Mouse (Mus musculus) neural tube, embryonic 15.5 days (tissue): ENCODE data around the gene Rfx2. TPM values are rescaled to one million over a fixed set of nuclear protein-coding genes. Genes with fewer than 3 reads are reported as not detected.

ENCODE experiments used
- ATAC-seq: fragments of 200-750 bp; cut with Nextera tagmentation; 2 replicates; pipeline ENCODE4 v1.8.0; 2017; ENCODE audit warnings: mild to moderate bottlenecking, moderate TSS enrichment, moderate library complexity; ENCODE audit not compliant: low FRiP score
- H3K27ac ChIP-seq: fragments of 300-500 bp; sonication (generic); replicated peaks from 2 replicates; pipeline ENCODE4 v1.5.1; 2015; ENCODE audit warnings: mild to moderate bottlenecking, inconsistent platforms
- H3K27me3 ChIP-seq: fragments of 300-500 bp; sonication (generic); replicated peaks from 2 replicates; pipeline ENCODE4 v1.6.1; 2015; ENCODE audit warnings: inconsistent platforms
- H3K36me3 ChIP-seq: fragments of 300-500 bp; sonication (generic); 2 replicates; pipeline ENCODE4 v1.6.1; 2015; ENCODE audit warnings: inconsistent platforms
- H3K4me1 ChIP-seq: fragments of 300-500 bp; sonication (generic); 2 replicates; pipeline ENCODE4 v1.6.1; 2015; ENCODE audit warnings: inconsistent platforms
- H3K4me2 ChIP-seq: fragments of 300-500 bp; sonication (generic); 2 replicates; pipeline ENCODE4 v1.6.1; 2015; ENCODE audit warnings: inconsistent platforms, mild to moderate bottlenecking, moderate library complexity
- H3K4me3 ChIP-seq: fragments of 300-500 bp; sonication (generic); replicated peaks from 2 replicates; pipeline ENCODE4 v1.5.1; 2015; ENCODE audit warnings: mild to moderate bottlenecking, inconsistent platforms
- H3K9ac ChIP-seq: fragments of 300-500 bp; sonication (generic); replicated peaks from 2 replicates; pipeline ENCODE4 v1.6.1; 2015; ENCODE audit warnings: mild to moderate bottlenecking, inconsistent platforms
- H3K9me3 ChIP-seq: fragments of 300-500 bp; sonication (generic); replicated peaks from 2 replicates; pipeline ENCODE4 v1.6.1; 2016; ENCODE audit warnings: inconsistent platforms
- WGBS: fragments of 180-500 bp; shearing (Covaris S2); methylation state at CpG from one replicate; pipeline ENCODE4 v1.1.7; 2015; ENCODE audit warnings: mixed read lengths; 5-methylcytosine and 5-hydroxymethylcytosine counted together
- polyA plus RNA-seq: library from polyadenylated mRNA; unstranded; fragments of >200 nt; fragmentation: Nextera tagmentation; extraction: Ambion mirVana; gene quantifications from 2 replicates; pipeline ENCODE4 v1.2.1, GENCODE M21; 2015

Gene Rfx2
- polyA plus RNA-seq, 1 experiment from 2014 or later: 5.1 TPM

DNA sequence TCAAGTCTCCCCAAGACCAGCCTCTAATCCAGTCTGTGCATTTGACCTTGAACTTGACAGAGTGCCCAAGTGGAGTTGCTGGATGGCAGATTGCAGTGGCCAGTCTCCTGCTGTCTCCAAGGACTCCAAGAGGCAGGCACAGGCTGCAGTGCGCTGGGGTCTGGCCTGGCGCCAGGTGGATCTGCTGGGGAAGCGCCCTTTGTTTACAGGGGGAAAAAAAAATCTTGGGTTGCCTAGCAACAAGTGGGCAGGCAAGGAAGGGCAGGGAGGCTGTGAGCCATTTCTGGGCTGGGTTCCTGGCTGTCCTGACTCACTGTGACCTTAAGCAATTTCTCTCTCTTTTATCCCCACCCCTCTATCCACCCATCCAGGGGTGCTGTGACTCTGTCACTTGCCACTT is 20.6 kb downstream of the Rfx2 start:
- Histone ChIP-seq H3K27ac (peak overlapping the region; percentile 64), H3K27me3 (0 out of 2 replicates have a peak, but pooled peaks cover 2% of the 10 kb centered on the region), H3K4me1 (peaks cover 36% of the 10 kb centered on the region), H3K36me3 (no peaks in the 10 kb centered on the region), H3K9ac (no peak overlapping the region), H3K4me3 (no peak overlapping the region), H3K9me3 (no peaks in the 10 kb centered on the region), H3K4me2 (no peak overlapping the region)
- ATAC-seq: peak; percentile 39; the same call in 1 of the 2 replicates
- WGBS: 5% methylated on average over 3 of the region's 3 CpGs

GRCm38 (mm10) chr17:56808518-56808917 is 22.3 kb downstream of the Rfx2 start:
- Histone ChIP-seq H3K36me3 (no peaks in the 10 kb centered on the region), H3K27ac (no peak overlapping the region), H3K4me3 (no peak overlapping the region), H3K27me3 (0 out of 2 replicates have a peak, but pooled peaks cover 2% of the 10 kb centered on the region), H3K4me2 (no peak overlapping the region), H3K9me3 (no peaks in the 10 kb centered on the region), H3K9ac (no peak overlapping the region), H3K4me1 (peaks cover 28% of the 10 kb centered on the region)
- ATAC-seq: peak; percentile 83
- WGBS: 8% methylated on average over 9 of the region's 9 CpGs

- Histone ChIP-seq H3K4me2 (no peak overlapping the region), H3K4me3 (no peak overlapping the region), H3K36me3 (no peaks in the 10 kb centered on the region), H3K27ac (peak overlapping the region; percentile 33; the same call in 1 of the 2 replicates), H3K4me1 (peaks cover 24% of the 10 kb centered on the region), H3K9me3 (no peaks in the 10 kb centered on the region), H3K27me3 (0 out of 2 replicates have a peak, but pooled peaks cover 2% of the 10 kb centered on the region), H3K9ac (no peak overlapping the region)
- 92% methylated on average over 1 of the region's 1 CpGs for WGBS
- ATAC-seq: no peak
Measured at GRCm38 (mm10) chr17:56805784-56806183, 25.0 kb downstream of the Rfx2 start.

- no peak; the same call in 1 of the 2 replicates for ATAC-seq
- Histone ChIP-seq H3K9me3 (no peaks in the 10 kb centered on the region), H3K4me2 (no peak overlapping the region), H3K9ac (no peak overlapping the region), H3K36me3 (no peaks in the 10 kb centered on the region), H3K4me1 (peaks cover 16% of the 10 kb centered on the region), H3K27me3 (0 out of 2 replicates have a peak, but pooled peaks cover 2% of the 10 kb centered on the region), H3K27ac (peak overlapping the region; percentile 33; the same call in 1 of the 2 replicates), H3K4me3 (no peak overlapping the region)
- WGBS: 50% methylated on average over 5 of the region's 5 CpGs
Measured at GRCm38 (mm10) chr17:56804952-56805351, 25.9 kb downstream of the Rfx2 start.

DNA sequence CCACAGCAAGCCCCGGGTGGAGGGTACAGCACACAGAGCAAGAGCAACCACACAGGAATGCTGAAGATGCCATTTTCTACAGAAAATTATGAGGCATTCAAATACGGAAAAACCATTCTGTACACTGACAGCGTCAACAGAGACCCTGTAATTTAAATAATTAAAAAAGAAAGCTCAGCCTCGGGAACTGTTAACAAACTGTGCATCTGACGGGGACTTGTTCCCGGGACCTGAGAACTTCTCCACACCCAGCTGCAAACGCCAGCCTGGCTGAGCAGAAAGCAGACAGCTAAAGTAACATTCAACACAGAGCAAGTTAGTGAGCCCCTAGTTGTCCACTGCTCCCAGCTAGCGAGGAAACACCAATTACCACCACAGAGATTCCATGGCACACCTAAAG is 28.7 kb downstream of the Rfx2 start:
- H3K4me3 ChIP-seq: no peak overlapping the region
- no peaks in the 10 kb centered on the region for H3K36me3 ChIP-seq
- ATAC-seq: no peak
- no peaks in the 10 kb centered on the region for H3K9me3 ChIP-seq
- no peak overlapping the region for H3K4me2 ChIP-seq
- no peak overlapping the region for H3K27ac ChIP-seq
- 77% methylated on average over 8 of the region's 8 CpGs for WGBS
- H3K9ac ChIP-seq: no peak overlapping the region
- peaks cover 10% of the 10 kb centered on the region; the same call in 1 of the 2 replicates for H3K4me1 ChIP-seq
- no peaks in the 10 kb centered on the region for H3K27me3 ChIP-seq

DNA sequence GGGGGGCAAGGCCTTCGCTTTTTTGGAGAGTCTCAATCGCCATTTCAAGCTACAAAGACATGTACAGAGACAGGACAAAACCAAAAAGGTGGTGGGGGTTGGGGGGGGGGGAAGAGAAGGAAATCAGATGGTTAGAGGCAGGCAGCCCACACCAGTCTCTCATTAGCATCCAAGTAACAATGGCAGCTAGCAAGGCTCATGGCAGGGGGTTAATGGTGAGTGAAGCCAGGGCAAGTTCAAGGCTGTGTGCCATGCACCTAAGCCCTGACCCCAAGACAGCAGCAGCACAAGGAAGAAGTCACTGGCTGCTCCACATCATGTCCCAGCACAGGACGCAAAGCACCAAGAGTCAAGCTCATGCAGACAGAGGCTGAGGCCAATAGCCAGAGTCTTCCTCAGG is 31.5 kb downstream of the Rfx2 start:
- H3K9me3 ChIP-seq: no peaks in the 10 kb centered on the region
- H3K4me2 ChIP-seq: no peak overlapping the region
- H3K36me3 ChIP-seq: no peaks in the 10 kb centered on the region
- ATAC-seq: no peak
- no peak overlapping the region for H3K4me3 ChIP-seq
- no peak overlapping the region for H3K27ac ChIP-seq
- H3K4me1 ChIP-seq: peaks cover 3% of the 10 kb centered on the region; the same call in 1 of the 2 replicates
- no peaks in the 10 kb centered on the region for H3K27me3 ChIP-seq
- H3K9ac ChIP-seq: no peak overlapping the region
- WGBS: 84% methylated on average over 3 of the region's 3 CpGs

DNA sequence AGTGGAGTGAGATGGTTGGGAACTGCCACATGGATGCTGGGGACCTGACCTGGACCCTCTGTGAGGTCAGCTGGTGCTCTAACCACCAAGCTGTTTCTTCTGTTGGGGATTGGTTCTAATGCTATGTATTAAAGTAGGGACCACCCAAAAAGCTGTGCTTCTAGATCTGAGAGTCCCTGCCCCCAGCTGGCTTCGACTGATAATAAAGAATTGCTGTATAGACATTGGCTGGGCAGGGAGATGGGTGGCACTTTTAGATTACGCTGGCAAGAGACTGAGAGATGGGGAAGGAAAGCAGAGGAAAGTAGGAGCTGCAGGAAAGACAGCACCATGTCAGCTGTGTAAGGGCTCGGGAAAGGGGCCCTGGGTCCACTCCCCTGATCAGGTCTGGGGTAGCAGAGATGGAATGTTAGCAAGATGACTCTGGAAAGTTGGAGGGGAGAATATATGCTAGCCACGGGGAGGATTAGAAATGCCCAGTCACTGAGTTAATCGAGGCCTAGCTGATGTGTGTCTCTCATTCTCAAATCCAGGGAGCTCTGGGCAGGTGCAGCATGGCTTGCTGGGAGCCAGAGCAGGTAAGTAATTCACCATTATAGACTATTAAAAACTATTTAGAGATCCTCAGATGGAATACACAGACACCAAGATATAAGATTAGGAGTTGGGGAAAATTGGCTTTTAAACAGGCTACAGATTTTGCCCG is 37.0 kb downstream of the Rfx2 start:
- Histone ChIP-seq H3K36me3 (no peaks in the 10 kb centered on the region), H3K4me1 (no peaks in the 10 kb centered on the region), H3K27me3 (no peaks in the 10 kb centered on the region), H3K4me3 (no peak overlapping the region), H3K27ac (no peak overlapping the region), H3K9ac (no peak overlapping the region), H3K4me2 (no peak overlapping the region), H3K9me3 (no peaks in the 10 kb centered on the region)
- ATAC-seq: no peak
- 75% methylated on average over 6 of the region's 6 CpGs for WGBS

- no peak overlapping the region for H3K27ac ChIP-seq
- H3K4me3 ChIP-seq: no peak overlapping the region
- ATAC-seq: no peak
- H3K4me1 ChIP-seq: no peaks in the 10 kb centered on the region
- no peak overlapping the region for H3K4me2 ChIP-seq
- no peaks in the 10 kb centered on the region for H3K36me3 ChIP-seq
- H3K9ac ChIP-seq: no peak overlapping the region
- no peaks in the 10 kb centered on the region for H3K9me3 ChIP-seq
- 90% methylated on average over 3 of the region's 3 CpGs for WGBS
- H3K27me3 ChIP-seq: no peaks in the 10 kb centered on the region
Measured at GRCm38 (mm10) chr17:56792588-56792987, 38.2 kb downstream of the Rfx2 start.

GRCm38 (mm10) chr17:56789286-56789685 is 41.5 kb downstream of the Rfx2 start:
- no peaks in the 10 kb centered on the region for H3K9me3 ChIP-seq
- H3K27me3 ChIP-seq: no peaks in the 10 kb centered on the region
- 93% methylated on average over 6 of the region's 6 CpGs for WGBS
- no peak overlapping the region for H3K4me2 ChIP-seq
- H3K27ac ChIP-seq: no peak overlapping the region
- no peak overlapping the region for H3K9ac ChIP-seq
- H3K4me3 ChIP-seq: no peak overlapping the region
- no peak for ATAC-seq
- no peaks in the 10 kb centered on the region for H3K4me1 ChIP-seq
- no peaks in the 10 kb centered on the region for H3K36me3 ChIP-seq

DNA sequence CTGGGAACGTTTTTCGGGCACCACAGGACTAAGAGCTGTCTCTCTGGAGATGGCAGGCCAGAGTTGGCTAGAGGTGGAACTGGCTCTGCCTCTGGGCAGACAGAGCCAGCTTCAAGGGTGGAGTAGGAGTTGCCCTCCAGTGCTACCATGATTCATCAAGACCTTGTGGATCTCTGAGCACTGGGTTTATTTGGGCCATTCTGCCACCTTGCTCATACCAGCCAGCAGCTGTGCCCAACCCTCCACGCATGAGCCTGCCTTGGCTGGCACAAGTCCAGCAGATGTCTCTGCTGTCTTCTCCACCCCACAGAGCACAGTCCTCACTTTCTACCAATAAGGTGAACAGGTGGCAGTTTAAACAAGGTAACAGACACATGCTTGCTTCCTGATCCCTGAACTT is 41.9 kb downstream of the Rfx2 start:
- no peak for ATAC-seq

DNA sequence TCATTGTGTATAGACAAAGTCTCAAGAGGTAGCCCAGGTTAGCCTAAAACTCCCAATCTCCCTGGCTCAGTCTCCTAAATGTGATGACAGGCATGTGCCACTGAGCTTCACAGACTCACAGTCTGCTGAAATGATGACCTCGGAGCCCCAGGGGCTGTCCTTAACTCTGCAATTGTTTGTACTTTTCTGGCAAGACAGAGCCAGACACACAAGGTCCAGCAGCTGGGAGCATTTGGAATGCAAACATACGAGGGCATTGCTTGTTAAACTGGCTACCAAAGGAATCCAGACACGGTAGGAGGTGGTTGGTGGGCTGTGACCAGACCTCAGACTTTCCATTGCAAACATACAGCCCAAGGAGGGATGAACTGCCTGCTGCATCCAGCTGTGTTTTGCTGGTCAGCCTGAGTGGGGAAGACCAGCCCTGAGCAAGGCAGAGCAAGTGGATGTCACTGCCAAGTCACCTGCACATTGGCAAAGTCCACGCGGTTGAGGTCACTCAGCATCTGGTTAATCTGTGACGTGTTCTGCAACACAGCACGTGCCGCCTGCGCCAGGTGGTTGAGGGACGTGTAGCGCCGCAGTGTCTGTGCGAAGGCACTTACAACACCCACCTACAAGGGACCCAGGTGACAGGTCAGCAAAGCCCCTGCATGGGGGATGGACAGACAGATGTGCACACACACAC is 50.4 kb downstream of the Rfx2 start:
- H3K4me1 ChIP-seq: no peaks in the 10 kb centered on the region
- H3K36me3 ChIP-seq: peaks cover 8% of the 10 kb centered on the region; the same call in 1 of the 2 replicates
- H3K4me2 ChIP-seq: no peak overlapping the region
- H3K9me3 ChIP-seq: no peaks in the 10 kb centered on the region
- H3K4me3 ChIP-seq: no peak overlapping the region
- no peak overlapping the region for H3K27ac ChIP-seq
- ATAC-seq: no peak
- H3K27me3 ChIP-seq: no peaks in the 10 kb centered on the region
- H3K9ac ChIP-seq: no peak overlapping the region
- WGBS: 86% methylated on average over 13 of the region's 13 CpGs

More for the DNA sequence above, 41.9 kb downstream of the Rfx2 start:
- Histone ChIP-seq H3K4me3 (no peak overlapping the region), H3K27me3 (no peaks in the 10 kb centered on the region), H3K9me3 (no peaks in the 10 kb centered on the region), H3K4me2 (no peak overlapping the region), H3K4me1 (no peaks in the 10 kb centered on the region), H3K9ac (no peak overlapping the region), H3K36me3 (no peaks in the 10 kb centered on the region), H3K27ac (no peak overlapping the region)
- whole genome bisulfite sequencing: 78% methylated on average over 3 of the region's 3 CpGs
